Mouse (Mus musculus): ENCODE measurements around the gene Olfr322.

Gene Olfr322

DNA sequence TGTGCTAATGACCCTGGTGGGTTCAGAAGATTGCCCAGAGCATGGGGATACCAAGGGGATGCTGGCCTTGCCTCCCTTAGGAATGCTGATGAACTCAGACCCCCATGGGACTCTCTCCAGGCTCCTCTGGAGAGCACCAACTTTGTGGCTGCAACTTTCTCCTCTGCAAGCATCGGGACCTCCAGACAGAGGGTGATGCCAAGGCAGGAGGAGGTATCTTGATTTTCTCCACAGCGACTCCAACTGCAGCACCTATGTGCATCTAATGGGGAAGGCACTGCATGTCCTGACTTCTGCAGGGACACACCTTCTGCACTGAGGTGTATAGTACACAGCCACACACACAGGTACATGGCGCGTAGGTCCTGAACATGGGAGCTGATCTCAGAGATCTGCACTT lies at the start of gene Olfr322:
Gene Olfr322 (plus strand): TSS at position 187 of the 400 bp plus-strand sequence.
- DNase-seq (ENCODE audit: low read depth, low spot score): no peak
- H3K36me3 ChIP-seq (ENCODE audit: control insufficient read depth, insufficient read depth, low read length, poor library complexity, severe bottlenecking): no peaks in the 10 kb centered on the region
- H3K27me3 ChIP-seq (ENCODE audit: control insufficient read depth, insufficient read depth, low read length, poor library complexity, severe bottlenecking): no peaks in the 10 kb centered on the region

DNA sequence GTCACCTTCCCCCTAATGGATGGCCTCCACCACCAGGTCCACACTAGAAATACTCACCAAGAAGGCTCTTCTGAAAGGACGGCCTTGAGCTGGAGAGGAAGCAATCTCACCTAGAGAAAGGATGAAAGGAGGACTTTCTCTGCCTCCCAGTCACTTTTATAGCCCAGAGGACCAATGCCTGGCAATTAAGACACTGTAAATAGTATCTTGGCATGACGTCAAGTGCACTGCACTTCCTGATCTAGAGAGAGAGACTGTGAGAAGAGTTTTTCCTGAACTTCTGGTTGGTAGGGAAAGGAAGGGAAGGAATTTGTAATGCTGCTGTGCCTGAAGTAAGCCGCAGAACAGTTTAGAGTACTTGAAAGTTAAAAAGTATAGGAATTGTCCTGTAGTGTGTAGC lies 45.2 kb upstream of the Olfr322 start:
- DNase-seq (ENCODE audit: low read depth, low spot score): no peak
- Histone ChIP-seq H3K36me3 (ENCODE audit: control insufficient read depth, insufficient read depth, low read length, poor library complexity, severe bottlenecking) (no peaks in the 10 kb centered on the region), H3K27me3 (ENCODE audit: control insufficient read depth, insufficient read depth, low read length, poor library complexity, severe bottlenecking) (no peaks in the 10 kb centered on the region)

DNA sequence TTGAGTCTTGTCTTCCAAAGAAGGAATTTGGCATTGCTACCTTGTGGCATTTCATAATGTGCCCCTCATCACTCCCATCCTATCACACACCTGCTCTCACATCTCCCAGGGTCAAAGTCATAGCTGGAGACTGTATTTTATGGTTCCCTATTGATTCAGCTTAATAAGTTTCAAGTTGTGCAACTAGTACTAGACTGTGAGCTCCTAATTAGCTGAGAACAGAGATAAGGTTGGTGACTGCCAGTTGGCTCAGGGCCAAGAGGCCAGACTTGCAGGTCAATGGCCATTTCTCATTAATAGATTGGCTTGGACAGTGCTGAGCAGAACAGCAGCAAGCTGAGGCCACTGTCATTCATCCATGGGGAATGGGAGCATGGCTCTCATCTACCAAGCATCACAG lies 44.1 kb upstream of the Olfr322 start:
- no peak for DNase-seq (ENCODE audit: low read depth, low spot score)
- H3K27me3 ChIP-seq (ENCODE audit: control insufficient read depth, insufficient read depth, low read length, poor library complexity, severe bottlenecking): no peaks in the 10 kb centered on the region
- no peaks in the 10 kb centered on the region for H3K36me3 ChIP-seq (ENCODE audit: control insufficient read depth, insufficient read depth, low read length, poor library complexity, severe bottlenecking)

DNA sequence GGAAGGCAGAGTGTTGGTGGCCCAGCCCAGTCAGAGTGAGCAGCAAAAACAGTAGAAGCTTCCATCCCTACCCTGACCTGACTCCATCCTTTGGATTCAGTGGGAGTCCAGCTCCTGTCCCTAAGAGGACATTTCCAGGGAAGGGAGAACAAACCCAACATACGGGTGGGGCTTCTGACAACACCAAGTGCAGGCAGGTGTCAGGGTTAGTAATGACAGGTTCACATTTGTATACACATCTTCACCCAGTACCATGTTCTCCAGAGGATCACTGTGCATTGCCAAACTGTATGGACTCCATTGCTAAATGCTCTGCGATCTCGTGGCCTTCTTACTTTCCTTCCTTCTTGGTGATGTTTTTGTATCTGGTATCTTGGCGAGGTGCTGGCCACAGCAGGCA lies 42.6 kb upstream of the Olfr322 start, which contains the start of gene 2210407C18Rik:
Gene 2210407C18Rik (minus strand): TSS at position 101 of the 400 bp plus-strand sequence.
- no peak for DNase-seq (ENCODE audit: low read depth, low spot score)
- H3K27me3 ChIP-seq (ENCODE audit: control insufficient read depth, insufficient read depth, low read length, poor library complexity, severe bottlenecking): no peaks in the 10 kb centered on the region
- H3K36me3 ChIP-seq (ENCODE audit: control insufficient read depth, insufficient read depth, low read length, poor library complexity, severe bottlenecking): no peaks in the 10 kb centered on the region

DNA sequence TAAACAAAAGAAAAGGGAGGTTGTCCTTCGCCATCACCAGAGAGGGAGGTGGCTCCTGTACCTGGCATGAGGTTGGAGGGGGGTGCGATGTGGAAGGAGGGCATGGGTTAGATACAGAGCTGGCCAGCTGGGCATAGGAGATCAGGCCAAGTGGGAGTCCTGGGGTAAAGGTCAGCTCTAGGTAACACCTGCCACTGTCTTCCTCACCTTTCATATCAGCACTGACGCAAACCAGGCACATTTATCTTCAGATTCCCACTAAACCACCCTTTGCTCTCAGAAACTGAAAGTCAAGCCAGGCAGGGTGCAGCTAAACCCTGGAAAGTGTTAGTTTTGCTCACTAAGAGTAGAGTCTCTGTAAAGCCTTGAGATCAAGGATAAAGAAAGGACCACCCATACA lies 40.2 kb upstream of the Olfr322 start:
- H3K36me3 ChIP-seq (ENCODE audit: control insufficient read depth, insufficient read depth, low read length, poor library complexity, severe bottlenecking): no peaks in the 10 kb centered on the region
- H3K27me3 ChIP-seq (ENCODE audit: control insufficient read depth, insufficient read depth, low read length, poor library complexity, severe bottlenecking): no peaks in the 10 kb centered on the region
- DNase-seq (ENCODE audit: low read depth, low spot score): no peak

DNA sequence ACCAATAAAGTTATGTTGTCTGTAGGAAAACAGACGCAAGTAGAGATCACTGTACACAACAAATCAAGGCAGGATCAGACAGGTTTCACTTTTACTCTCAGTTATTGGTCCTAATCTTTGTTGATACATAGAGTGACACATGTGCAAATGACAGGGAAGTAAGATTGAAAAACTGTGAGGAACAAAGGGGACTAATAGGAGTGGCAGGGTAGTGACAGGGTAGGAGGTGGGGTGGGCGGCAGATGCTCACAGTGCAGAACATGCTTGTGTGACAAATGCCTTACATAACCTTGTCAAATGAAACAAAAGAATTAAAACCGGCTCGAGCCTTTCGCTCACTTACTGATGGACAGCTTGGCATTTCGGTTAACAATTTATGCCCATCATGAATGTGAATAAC lies 39.8 kb upstream of the Olfr322 start:
- Histone ChIP-seq H3K36me3 (ENCODE audit: control insufficient read depth, insufficient read depth, low read length, poor library complexity, severe bottlenecking) (no peaks in the 10 kb centered on the region), H3K27me3 (ENCODE audit: control insufficient read depth, insufficient read depth, low read length, poor library complexity, severe bottlenecking) (no peaks in the 10 kb centered on the region)
- no peak for DNase-seq (ENCODE audit: low read depth, low spot score)

DNA sequence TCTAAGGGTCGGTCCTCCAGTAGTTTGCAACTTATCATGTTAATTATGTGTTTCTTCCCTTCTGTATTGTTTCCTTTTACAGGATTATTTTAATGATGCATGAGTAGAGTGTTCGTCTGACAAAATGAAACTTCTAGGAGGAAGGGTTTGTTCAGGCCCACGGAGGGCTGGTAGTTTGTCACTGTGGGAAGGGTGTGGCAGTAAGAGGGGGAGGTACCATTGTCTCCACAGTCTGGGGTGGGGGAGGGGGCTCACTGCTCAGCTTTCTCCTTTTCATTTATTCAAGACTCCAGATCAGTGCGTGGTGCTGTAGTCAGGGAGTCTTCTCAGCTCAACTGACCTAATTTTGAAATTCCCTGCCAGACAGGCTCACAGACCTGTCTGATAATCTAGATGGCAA lies 32.4 kb upstream of the Olfr322 start:
- Histone ChIP-seq H3K36me3 (ENCODE audit: control insufficient read depth, insufficient read depth, low read length, poor library complexity, severe bottlenecking) (no peaks in the 10 kb centered on the region), H3K27me3 (ENCODE audit: control insufficient read depth, insufficient read depth, low read length, poor library complexity, severe bottlenecking) (no peaks in the 10 kb centered on the region)
- no peak for DNase-seq (ENCODE audit: low read depth, low spot score)

DNA sequence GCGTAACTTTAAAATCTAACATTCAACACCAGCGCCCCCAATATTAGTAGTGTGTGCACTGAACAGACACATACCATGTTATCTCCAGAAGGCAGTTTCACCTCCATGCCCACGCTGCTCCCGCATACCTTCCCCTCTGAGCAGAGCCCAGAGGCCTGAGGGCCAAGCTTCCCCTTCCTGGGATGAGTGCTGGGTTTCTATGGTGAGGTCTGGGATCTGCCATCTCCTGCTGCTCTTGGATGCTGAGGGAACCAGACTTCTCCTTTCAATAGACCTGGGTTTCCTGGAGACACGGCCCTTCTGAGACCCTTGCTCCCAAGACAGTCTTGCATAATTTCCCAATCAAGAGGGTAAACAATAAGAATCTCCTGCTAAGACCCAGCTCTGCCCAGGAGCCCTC lies 28.2 kb upstream of the Olfr322 start, which contains the start of gene Olfr323:
Gene Olfr323 (minus strand): TSS at position 101 of the 400 bp plus-strand sequence.
- no peak for DNase-seq (ENCODE audit: low read depth, low spot score)
- Histone ChIP-seq H3K36me3 (ENCODE audit: control insufficient read depth, insufficient read depth, low read length, poor library complexity, severe bottlenecking) (no peaks in the 10 kb centered on the region), H3K27me3 (ENCODE audit: control insufficient read depth, insufficient read depth, low read length, poor library complexity, severe bottlenecking) (no peaks in the 10 kb centered on the region)

DNA sequence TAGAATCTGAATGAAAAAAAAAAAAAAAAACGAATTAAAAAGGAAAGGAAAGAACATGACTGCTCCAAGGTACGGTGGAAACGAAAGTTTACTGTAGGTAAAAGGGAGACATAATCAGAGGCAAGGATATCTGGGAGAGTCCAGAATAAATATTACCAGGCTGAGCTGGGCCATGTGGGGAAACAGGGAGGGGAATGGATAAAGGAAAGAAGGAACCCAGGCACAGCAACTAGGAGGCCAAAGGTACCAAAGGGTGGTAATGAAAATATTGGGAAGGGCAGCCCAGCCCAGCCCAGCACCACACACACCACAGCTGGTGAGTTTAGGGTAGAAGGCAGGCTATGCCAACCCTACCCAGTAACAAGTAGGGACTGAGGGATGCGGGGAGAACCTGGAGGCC lies 23.7 kb upstream of the Olfr322 start:
- H3K36me3 ChIP-seq (ENCODE audit: control insufficient read depth, insufficient read depth, low read length, poor library complexity, severe bottlenecking): no peaks in the 10 kb centered on the region

DNA sequence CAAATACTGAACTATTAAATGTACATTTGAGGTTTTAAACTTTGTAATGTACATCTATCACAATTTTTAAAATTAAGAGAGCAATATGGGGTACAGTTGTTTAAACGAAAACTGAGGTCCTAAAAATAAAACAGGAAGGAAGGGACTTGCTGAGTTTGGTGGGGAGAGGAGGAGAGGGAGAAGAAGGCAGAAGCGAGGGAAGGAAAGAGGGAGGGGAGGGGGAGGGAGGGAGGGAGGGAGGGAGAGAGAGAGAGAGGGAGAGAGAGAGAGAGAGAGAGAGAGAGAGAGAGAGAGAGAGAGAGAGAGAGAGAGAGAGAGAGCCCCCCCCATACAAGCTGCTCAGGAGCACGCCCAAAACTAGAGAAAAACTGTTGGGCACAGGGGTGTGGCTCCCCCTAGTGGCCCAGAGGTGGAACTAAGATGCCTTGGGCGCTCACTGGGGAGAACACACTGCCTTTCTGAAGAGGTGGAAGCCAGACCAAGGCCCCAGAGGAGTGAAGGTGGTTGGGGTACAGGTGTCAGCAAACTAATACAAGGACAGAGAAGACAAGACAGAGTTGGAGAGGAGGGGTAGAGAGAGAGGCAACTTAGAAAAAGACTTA lies 22.1 kb upstream of the Olfr322 start:
- no peaks in the 10 kb centered on the region for H3K27me3 ChIP-seq (ENCODE audit: control insufficient read depth, insufficient read depth, low read length, poor library complexity, severe bottlenecking)
- peak; percentile 71 for DNase-seq (ENCODE audit: low read depth, low spot score)
- H3K36me3 ChIP-seq (ENCODE audit: control insufficient read depth, insufficient read depth, low read length, poor library complexity, severe bottlenecking): no peaks in the 10 kb centered on the region

More for the DNA sequence above, 23.7 kb upstream of the Olfr322 start:
- no peak for DNase-seq (ENCODE audit: low read depth, low spot score)
- no peaks in the 10 kb centered on the region for H3K27me3 ChIP-seq (ENCODE audit: control insufficient read depth, insufficient read depth, low read length, poor library complexity, severe bottlenecking)

DNA sequence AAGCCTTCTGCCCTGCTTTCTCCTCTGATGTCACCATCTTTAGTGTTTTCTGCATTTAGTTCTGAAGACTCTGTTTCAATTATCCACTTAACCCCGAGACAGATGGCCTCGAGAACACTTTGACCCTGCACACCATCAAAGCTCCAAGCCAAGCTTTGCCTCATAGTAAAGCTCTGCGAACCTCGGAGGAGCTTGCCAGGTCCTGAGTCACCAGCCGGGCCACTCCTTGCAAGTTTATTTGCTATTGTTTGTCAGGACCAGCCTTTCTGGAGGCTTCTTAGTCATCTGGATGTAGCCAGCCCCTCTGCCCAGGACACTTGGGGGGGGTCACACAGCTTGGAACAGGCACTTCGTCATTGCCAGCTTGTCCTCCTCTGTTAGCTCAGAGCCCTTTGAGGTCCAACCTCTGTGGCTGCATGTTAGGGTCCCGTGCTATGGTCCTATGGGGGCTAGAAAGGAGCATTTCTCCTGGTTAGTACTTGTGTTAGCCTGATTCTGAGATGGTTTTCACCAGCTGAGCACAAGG lies 20.3 kb upstream of the Olfr322 start:
- no peaks in the 10 kb centered on the region for H3K36me3 ChIP-seq (ENCODE audit: control insufficient read depth, insufficient read depth, low read length, poor library complexity, severe bottlenecking)
- H3K27me3 ChIP-seq (ENCODE audit: control insufficient read depth, insufficient read depth, low read length, poor library complexity, severe bottlenecking): no peaks in the 10 kb centered on the region
- no peak for DNase-seq (ENCODE audit: low read depth, low spot score)

DNA sequence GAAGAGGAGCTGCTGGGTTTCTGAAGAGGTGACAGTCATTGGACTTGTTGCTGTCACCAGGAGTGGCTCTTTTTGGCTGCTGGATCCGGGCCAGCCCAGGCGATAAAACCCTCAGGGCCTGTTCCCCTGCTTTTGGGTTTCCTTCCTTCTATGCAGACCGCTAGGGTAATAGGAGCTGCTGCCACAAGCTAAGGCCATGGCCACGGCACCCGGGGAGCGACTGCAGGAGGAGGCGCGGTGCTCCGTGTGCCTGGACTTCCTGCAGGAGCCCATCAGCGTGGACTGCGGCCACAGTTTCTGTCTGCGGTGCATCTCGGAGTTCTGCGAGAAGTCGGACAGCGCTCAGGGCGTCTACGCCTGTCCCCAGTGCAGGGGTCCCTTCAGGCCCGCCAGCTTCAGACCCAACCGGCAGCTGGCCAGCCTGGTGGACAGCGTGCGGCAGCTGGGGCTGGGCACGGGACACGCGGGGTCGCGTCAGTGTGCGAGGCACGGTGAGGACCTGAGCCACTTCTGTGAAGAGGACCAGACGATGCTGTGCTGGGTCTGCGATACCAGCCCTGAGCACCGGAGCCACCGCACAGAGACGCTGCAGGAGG lies 18.2 kb upstream of the Olfr322 start, which contains the start of gene Trim58:
Gene Trim58 (plus strand): TSS at position 194 of the 596 bp plus-strand sequence.
- Histone ChIP-seq H3K36me3 (ENCODE audit: control insufficient read depth, insufficient read depth, low read length, poor library complexity, severe bottlenecking) (no peaks in the 10 kb centered on the region), H3K27me3 (ENCODE audit: control insufficient read depth, insufficient read depth, low read length, poor library complexity, severe bottlenecking) (no peaks in the 10 kb centered on the region)
- DNase-seq (ENCODE audit: low read depth, low spot score): no peak

DNA sequence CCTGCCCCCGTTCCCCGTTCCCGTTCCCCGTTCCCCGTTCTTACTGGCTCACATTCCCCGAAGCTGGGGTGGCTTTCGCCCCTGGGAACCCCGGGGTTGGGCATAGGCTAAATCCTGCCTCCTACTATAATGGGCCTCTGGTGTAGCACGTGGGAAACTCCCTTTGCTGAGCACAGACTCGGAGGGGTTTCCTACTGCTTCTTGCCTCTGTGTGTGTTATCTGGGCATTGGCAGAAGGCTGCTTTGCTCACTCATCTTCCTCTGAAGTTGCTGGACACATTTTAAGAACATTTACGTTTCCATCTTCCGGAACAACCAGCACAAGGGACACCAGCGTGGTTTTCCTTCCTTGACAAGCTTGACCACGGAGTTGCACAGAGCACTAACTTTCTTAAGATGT lies 17.5 kb upstream of the Olfr322 start:
- H3K27me3 ChIP-seq (ENCODE audit: control insufficient read depth, insufficient read depth, low read length, poor library complexity, severe bottlenecking): no peaks in the 10 kb centered on the region
- DNase-seq (ENCODE audit: low read depth, low spot score): no peak
- H3K36me3 ChIP-seq (ENCODE audit: control insufficient read depth, insufficient read depth, low read length, poor library complexity, severe bottlenecking): no peaks in the 10 kb centered on the region

DNA sequence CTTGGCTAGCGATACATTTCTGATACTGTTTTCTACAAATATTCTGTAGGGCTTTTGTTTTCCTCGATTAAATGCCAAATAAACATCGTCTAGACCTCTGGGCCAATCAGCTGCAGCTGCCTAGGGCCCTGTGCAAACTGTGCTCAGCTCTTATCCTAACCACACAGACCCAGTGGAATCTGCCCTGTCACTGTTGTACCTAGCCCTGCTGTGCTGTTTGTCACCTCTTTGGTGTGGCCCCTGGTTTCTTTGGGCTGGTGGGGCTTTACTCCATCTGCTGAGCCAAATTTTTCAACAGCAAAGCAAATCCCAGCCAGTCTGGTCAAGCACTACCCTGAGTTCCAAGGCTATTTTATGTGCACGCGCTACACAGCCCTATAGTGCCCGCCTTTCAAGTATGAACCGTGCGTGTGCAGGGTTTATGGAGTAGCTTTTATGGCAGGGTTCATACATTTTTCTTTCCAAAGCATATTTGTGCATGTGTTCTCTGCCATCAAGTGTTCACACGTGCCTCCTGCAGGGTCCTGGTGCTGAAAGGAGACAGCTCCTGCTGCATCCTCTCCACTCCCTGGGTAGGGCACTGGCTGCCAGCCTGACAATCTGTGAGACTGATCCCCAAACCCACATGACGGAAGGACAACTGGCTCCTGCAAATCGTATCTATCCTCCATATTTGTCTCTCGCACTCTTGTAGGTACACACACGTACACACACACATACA lies 16.8 kb upstream of the Olfr322 start:
- Histone ChIP-seq H3K36me3 (ENCODE audit: control insufficient read depth, insufficient read depth, low read length, poor library complexity, severe bottlenecking) (no peaks in the 10 kb centered on the region), H3K27me3 (ENCODE audit: control insufficient read depth, insufficient read depth, low read length, poor library complexity, severe bottlenecking) (no peaks in the 10 kb centered on the region)
- no peak for DNase-seq (ENCODE audit: low read depth, low spot score)

DNA sequence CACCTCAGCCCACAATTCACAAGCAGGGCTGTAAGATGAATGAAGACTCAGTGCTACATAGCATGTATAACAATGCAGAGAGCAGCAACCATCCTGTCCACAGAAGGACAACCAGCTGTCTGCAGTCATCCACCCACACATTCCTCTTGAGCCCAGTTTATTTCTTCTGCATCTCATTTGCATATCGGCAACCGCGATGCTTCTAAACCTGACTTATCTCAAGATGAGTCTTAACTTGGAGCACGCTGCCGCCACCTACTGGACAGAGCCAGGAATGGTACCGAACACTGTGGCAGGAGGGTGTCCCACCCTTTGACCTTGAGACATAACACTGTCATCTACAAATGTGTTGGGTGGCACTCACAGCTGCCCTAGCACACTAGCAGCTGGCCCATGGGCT lies 15.2 kb upstream of the Olfr322 start:
- H3K36me3 ChIP-seq (ENCODE audit: control insufficient read depth, insufficient read depth, low read length, poor library complexity, severe bottlenecking): no peaks in the 10 kb centered on the region
- H3K27me3 ChIP-seq (ENCODE audit: control insufficient read depth, insufficient read depth, low read length, poor library complexity, severe bottlenecking): no peaks in the 10 kb centered on the region
- DNase-seq (ENCODE audit: low read depth, low spot score): peak; percentile 70

Data from splenic B cell, adult 2 months (primary cell).